Mouse (Mus musculus): ENCODE measurements around the gene Lrrc8d.

GRCm38 (mm10) chr5:105667411-105667810 is 32.4 kb upstream of the Lrrc8d start:
- TF ChIP-seq EP300 (IDR thresholded peaks at IDR 0.05; ENCODE audit: low read depth) (no peak), CTCF (IDR thresholded peaks at IDR 0.05; ENCODE audit: low read depth) (no peak)

All from heart, postnatal 0 days (tissue).